Mouse (Mus musculus) left cerebral cortex, postnatal 4 days (tissue): ENCODE measurements around the gene Fry. TPM values are rescaled to one million over a fixed set of nuclear protein-coding genes. Genes with fewer than 3 reads are reported as not detected.
"Not testable (repeated sequence)": the region's sequence is repeated elsewhere in the genome, so short reads cannot be mapped to it uniquely, and the experiment has no call there.

Experiments used
- DNase-seq: peaks from one replicate; pipeline ENCODE4 v3.0.0-alpha.2; 2022
- intact Hi-C: fragments of 180-260 bp; cut with DNase I; formaldehyde crosslinking; loops from one replicate; pipeline ENCODE4 v1.15.1; 2025
- total RNA-seq, 2 experiments: library from RNA; stranded (reverse); gene quantifications; 2 replicates each; pipeline ENCODE4 v1.2.3; 2021

The Fry gene
- total RNA-seq, 2 experiments from 2014 or later = 206 to 207 TPM

- intact Hi-C loops = no loop called here
- DNase-seq = no peak
Observed at GRCm38 (mm10) chr5:150485198-150485597, 366.8 kb downstream of the Fry start.

- intact Hi-C loops = no loop called here
- DNase-seq = no peak
Observed at GRCm38 (mm10) chr5:150490285-150490684, 371.8 kb downstream of the Fry start.

DNA sequence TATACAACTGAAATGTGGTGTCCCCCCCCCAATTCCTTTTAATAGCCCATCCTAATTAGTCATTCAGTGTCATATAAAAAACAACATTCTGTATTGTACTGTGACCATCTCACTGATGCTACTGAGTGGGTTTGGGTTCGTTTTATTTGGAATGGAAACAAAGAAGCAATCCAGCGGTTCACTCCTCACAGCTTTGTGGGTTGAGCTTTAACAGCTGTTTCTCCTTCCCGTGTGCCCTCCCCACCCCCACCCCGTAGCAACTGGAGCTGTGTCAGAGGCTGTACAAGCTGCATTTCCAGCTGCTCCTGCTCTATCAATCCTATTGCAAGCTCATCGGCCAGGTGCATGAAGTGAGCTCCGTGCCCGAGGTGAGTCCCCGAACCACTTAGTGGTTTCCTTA is 372.4 kb downstream of the Fry start:
- no peak for DNase-seq
- intact Hi-C loops = no loop called here

GRCm38 (mm10) chr5:150491573-150492173 is 373.2 kb downstream of the Fry start:
- intact Hi-C loops, DNase-seq: not testable (repeated sequence)

GRCm38 (mm10) chr5:150495792-150496191 is 377.3 kb downstream of the Fry start:
- peak; percentile 22 for DNase-seq
- intact Hi-C loops = no loop called here

GRCm38 (mm10) chr5:150510451-150511225 is 392.2 kb downstream of the Fry start:
- DNase-seq = no peak
- intact Hi-C loops = no loop called here

GRCm38 (mm10) chr5:150513264-150513663 is 394.8 kb downstream of the Fry start:
- intact Hi-C loops = no loop called here
- DNase-seq = no peak

- no peak for DNase-seq
- intact Hi-C loops = no loop called here
Observed at GRCm38 (mm10) chr5:150514027-150514426, 395.6 kb downstream of the Fry start.

- no peak for DNase-seq
- intact Hi-C loops = no loop called here
Observed at GRCm38 (mm10) chr5:150518064-150518463, 399.6 kb downstream of the Fry start, which contains the start of gene Zar1l. Gene Zar1l (minus strand): TSS chr5:150518164.

GRCm38 (mm10) chr5:150519551-150519950 is 401.1 kb downstream of the Fry start:
- DNase-seq = no peak
- intact Hi-C loops = no loop called here

DNA sequence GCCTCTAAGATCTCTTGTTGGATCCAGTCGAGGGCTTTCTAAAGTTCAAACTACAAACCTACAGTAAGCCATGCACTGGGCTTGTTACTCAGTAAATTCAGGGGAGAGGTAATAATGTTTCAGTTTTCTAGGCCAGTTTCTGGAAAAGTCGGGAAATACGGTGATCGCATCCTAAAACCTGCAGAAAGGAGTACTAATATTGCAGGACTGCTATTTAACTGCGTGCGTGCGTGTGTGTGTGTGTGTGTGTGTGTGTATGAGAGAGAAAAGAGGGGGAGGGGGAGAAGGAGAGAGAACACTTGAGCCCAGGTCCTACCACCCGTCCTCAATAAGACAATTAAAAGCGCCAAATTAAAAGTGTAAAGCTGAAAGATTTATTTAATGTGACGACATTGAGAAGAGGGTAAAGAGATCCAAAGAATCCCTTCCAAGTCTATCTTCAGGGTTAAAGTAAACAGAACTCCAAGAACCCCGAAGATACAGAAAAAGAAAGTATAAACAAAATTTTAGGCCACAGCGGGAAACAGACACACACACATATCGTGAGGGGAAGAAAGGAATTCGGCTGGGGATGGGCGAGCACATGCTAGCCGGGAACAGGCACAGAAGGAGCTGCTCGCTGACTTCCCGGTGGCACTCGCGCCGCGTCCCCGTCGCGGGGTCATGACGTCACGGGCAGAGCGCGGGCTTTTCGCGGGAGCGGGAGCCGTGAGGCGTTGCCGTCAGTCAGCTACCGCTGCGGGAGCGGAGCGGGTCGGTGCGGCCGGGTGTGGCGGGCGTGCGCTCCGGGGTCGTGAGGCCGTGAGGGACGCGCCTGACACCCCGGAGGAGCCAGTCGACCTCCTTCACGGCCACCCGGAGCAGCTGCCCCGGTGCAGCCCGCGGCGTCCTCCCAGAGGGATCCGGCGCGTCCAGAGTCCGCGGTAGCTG is 403.8 kb downstream of the Fry start, which contains the start of gene Brca2:
Gene Brca2, plus strand, starts transcription at position 694 of the 930 bp plus-strand sequence.
- intact Hi-C loops = no loop called here

GRCm38 (mm10) chr5:150522867-150523234 is 404.4 kb downstream of the Fry start:
- intact Hi-C loops = no loop called here
- no peak for DNase-seq

More for the DNA sequence above, 403.8 kb downstream of the Fry start, which contains the start of gene Brca2:
- peak; percentile 94 for DNase-seq

GRCm38 (mm10) chr5:150525239-150525638 is 406.8 kb downstream of the Fry start:
- DNase-seq = no peak
- intact Hi-C loops = no loop called here

DNA sequence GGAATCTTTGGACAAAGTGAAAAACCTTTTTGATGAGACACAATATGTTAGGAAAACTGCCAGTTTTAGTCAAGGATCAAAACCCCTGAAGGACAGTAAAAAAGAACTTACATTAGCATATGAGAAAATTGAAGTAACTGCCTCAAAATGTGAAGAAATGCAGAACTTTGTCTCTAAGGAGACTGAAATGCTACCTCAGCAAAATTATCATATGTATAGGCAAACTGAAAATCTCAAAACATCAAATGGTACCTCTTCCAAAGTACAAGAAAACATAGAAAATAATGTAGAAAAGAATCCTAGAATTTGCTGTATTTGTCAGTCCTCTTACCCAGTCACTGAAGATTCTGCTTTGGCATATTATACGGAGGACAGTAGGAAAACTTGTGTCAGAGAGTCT is 422.9 kb downstream of the Fry start:
- intact Hi-C loops = no loop called here
- no peak for DNase-seq

DNA sequence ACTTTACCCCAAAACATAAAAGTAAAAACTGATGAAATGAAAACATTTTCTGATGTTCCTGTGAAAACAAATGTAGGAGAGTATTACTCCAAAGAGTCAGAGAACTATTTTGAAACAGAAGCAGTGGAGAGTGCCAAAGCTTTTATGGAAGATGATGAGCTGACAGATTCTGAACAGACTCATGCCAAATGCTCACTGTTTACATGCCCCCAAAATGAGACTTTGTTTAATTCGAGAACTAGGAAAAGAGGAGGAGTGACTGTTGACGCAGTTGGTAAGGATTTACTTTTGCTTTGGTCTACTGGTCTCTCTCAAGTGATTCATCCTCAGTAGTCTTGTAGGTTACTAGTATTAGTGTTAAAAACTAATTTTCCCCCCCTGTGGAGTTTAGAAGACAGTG is 424.7 kb downstream of the Fry start:
- intact Hi-C loops = no loop called here
- DNase-seq = no peak

Other genes with a start within 250 kb of the Fry start
- gene Rxfp2, start 100.0 kb upstream of the Fry start, total RNA-seq = 1 to 10 TPM; 1.4 to 1.5 TPM